Mouse (Mus musculus): ENCODE results near the gene Dysf. TPM values are rescaled to one million over a fixed set of nuclear protein-coding genes. Genes with fewer than 3 reads are reported as not detected.

Dysf gene
- total and polyA plus RNA-seq, 2 experiments from 2014 or later: 1.4 to 1.7 TPM

DNA sequence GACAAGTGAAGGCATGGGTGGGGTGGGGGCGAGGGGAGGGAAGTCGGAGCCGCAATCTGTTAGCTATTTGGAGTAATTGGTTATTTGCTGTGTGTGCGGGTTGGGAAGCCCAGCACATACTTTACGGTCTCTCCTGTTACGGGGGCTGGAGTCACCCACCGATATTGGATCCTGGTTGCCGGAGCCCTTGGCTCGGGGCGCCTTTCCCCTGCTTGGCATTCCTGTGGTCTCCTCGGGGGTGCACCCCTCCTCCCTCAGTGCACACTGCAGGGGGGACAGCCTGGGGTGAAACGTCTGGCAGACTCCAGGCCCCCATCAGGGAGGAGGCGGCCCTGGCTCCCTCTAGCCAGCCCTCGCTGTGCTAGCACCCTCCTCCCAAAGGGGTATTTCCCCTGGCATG is 159.2 kb downstream of the Dysf start:
- ATAC-seq (ENCODE audit: low FRiP score) (no peak), DNase-seq (ENCODE audit: low spot score) (no peak)
- Histone ChIP-seq H3K27me3 (ENCODE audit: insufficient read depth, low read length) (no peaks in the 10 kb centered on the region), H3K36me3 (ENCODE audit: insufficient read depth, low read length) (no peaks in the 10 kb centered on the region), H3K9me3 (ENCODE audit: low read length) (no peaks in the 10 kb centered on the region), H3K9ac (replicated peaks; ENCODE audit: low read length, poor library complexity, severe bottlenecking) (no peak overlapping the region), H3K27ac (ENCODE audit: low read depth, low read length) (no peak overlapping the region), H3K4me3 (ENCODE audit: low read depth, low read length) (no peak overlapping the region), H3K4me2 (ENCODE audit: low read depth, low read length, poor library complexity, severe bottlenecking) (no peak overlapping the region), H3K4me1 (ENCODE audit: insufficient read depth, low read length) (no peaks in the 10 kb centered on the region)
- 81% methylated on average over 14 of the region's 14 CpGs for WGBS
- TF ChIP-seq CTCF (IDR thresholded peaks at IDR 0.05): no peak

DNA sequence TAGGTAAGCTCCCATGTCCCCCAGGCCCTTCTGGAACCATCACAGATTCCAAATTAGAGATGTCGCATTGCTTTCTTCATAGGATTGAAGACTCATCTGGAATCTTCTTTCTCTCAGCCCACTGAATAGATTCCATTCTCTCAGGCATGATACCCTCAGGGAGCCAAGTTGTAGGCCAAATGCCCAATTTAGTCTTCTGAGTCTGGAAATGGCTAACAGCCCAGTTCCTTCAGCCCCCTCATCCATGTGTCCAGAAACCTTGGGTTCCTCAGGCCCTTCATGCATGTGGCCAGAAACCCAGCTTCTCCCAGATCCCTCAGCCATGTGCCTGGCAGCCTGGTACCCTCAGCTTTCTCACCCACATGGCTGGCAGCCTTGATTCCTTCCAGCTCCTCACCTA is 160.2 kb downstream of the Dysf start:
- DNase-seq (ENCODE audit: low spot score) (no peak), ATAC-seq (ENCODE audit: low FRiP score) (no peak)
- H3K9me3 ChIP-seq (ENCODE audit: low read length): no peaks in the 10 kb centered on the region
- H3K9ac ChIP-seq (replicated peaks; ENCODE audit: low read length, poor library complexity, severe bottlenecking): no peak overlapping the region
- H3K27ac ChIP-seq (ENCODE audit: low read depth, low read length): no peak overlapping the region
- no peak for TF ChIP-seq CTCF (IDR thresholded peaks at IDR 0.05)
- H3K27me3 ChIP-seq (ENCODE audit: insufficient read depth, low read length): no peaks in the 10 kb centered on the region
- H3K4me1 ChIP-seq (ENCODE audit: insufficient read depth, low read length): no peaks in the 10 kb centered on the region
- H3K4me3 ChIP-seq (ENCODE audit: low read depth, low read length): no peak overlapping the region
- no peaks in the 10 kb centered on the region for H3K36me3 ChIP-seq (ENCODE audit: insufficient read depth, low read length)
- WGBS: 90% methylated on average over 1 of the region's 1 CpGs
- no peak overlapping the region for H3K4me2 ChIP-seq (ENCODE audit: low read depth, low read length, poor library complexity, severe bottlenecking)

DNA sequence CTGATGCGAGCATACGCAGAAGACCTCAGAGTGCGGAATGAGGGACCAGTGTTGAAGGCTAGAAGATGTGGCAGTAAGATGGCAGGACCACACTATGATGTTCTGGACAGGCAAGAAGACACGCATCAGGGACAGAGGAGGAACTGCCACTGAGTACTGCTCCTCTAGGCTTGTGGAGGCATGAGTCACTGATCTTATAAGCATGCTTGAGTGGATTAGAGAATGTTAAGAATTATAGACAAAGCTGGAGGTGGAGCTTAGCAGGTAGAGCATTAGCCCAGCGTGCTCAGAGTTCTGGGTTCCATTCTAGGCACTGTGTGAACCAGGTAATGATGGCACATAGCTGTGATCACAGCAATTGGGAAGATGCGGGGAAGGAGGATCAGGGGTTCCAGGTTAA is 165.2 kb downstream of the Dysf start:
- H3K9ac ChIP-seq (replicated peaks; ENCODE audit: low read length, poor library complexity, severe bottlenecking): no peak overlapping the region
- no peak overlapping the region for H3K27ac ChIP-seq (ENCODE audit: low read depth, low read length)
- H3K4me3 ChIP-seq (ENCODE audit: low read depth, low read length): no peak overlapping the region
- H3K27me3 ChIP-seq (ENCODE audit: insufficient read depth, low read length): no peaks in the 10 kb centered on the region
- no peaks in the 10 kb centered on the region for H3K36me3 ChIP-seq (ENCODE audit: insufficient read depth, low read length)
- no peaks in the 10 kb centered on the region for H3K9me3 ChIP-seq (ENCODE audit: low read length)
- WGBS: 93% methylated on average over 6 of the region's 6 CpGs
- ATAC-seq (ENCODE audit: low FRiP score) (no peak), DNase-seq (ENCODE audit: low spot score) (no peak)
- no peak overlapping the region for H3K4me2 ChIP-seq (ENCODE audit: low read depth, low read length, poor library complexity, severe bottlenecking)
- no peaks in the 10 kb centered on the region for H3K4me1 ChIP-seq (ENCODE audit: insufficient read depth, low read length)
- TF ChIP-seq CTCF (IDR thresholded peaks at IDR 0.05): no peak

DNA sequence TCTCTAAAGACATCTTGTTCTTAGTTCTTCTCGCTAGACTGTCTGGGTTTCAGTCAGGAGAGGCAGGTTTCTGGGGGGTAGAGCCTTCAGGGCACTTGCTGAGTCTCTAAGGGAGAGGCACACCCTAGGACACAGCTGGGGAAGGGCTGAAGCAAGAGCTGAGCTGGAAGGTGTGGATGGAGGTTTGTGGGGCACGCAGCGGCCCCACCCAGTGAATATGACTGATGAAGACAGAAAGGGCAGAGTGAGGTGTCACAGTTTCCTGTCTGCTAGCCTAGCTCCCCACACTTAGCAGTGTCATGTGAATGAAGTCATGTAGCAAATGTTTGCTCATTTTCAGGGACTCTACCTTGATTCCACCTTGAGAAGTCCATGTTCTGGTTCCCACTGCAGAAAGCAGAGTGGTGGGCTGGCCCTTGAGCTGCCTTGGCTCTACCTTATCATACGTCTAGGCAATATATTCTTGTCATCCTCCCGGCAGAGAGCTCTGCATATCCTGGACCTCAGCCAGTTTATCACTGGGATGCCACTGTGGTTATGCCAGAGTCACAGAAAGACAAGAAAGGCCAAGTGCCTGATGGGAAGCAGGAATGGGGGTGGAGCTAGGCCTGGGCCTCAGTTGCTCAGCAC is 170.5 kb downstream of the Dysf start:
- ATAC-seq (ENCODE audit: low FRiP score): no peak
- Histone ChIP-seq H3K27ac (ENCODE audit: low read depth, low read length) (no peak overlapping the region), H3K9me3 (ENCODE audit: low read length) (no peaks in the 10 kb centered on the region), H3K9ac (replicated peaks; ENCODE audit: low read length, poor library complexity, severe bottlenecking) (no peak overlapping the region), H3K4me3 (ENCODE audit: low read depth, low read length) (no peak overlapping the region), H3K36me3 (ENCODE audit: insufficient read depth, low read length) (no peaks in the 10 kb centered on the region), H3K4me1 (ENCODE audit: insufficient read depth, low read length) (no peaks in the 10 kb centered on the region), H3K27me3 (ENCODE audit: insufficient read depth, low read length) (no peaks in the 10 kb centered on the region), H3K4me2 (ENCODE audit: low read depth, low read length, poor library complexity, severe bottlenecking) (no peak overlapping the region)
- TF ChIP-seq CTCF (IDR thresholded peaks at IDR 0.05): no peak
- 90% methylated on average over 5 of the region's 5 CpGs for WGBS
- DNase-seq (ENCODE audit: low spot score): no peak

DNA sequence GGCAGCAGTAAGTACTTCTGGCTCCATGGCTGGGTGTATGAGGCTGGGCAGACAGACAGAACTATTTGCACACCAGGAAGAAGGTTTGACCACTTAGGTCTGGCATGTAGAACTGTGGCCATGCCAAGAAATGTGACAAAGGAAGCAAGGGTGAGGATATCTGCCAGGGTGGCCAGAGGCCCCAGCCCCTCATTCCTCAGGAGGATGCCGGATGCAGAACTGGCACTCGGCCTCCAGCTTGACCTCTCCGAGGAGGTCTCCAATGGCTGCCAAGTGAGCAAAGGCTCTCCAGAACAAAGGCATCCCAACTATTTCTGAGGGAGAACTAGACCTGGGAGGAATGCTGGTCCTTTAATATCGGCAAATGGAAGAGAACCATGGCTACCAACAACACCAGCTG is 173.1 kb downstream of the Dysf start:
- WGBS: 53% methylated on average over 4 of the region's 4 CpGs
- no peak overlapping the region for H3K27ac ChIP-seq (ENCODE audit: low read depth, low read length)
- 0 out of 2 replicates have a peak, but pooled peaks cover 3% of the 10 kb centered on the region for H3K4me1 ChIP-seq (ENCODE audit: insufficient read depth, low read length)
- H3K9me3 ChIP-seq (ENCODE audit: low read length): no peaks in the 10 kb centered on the region
- ATAC-seq (ENCODE audit: low FRiP score) (no peak), DNase-seq (ENCODE audit: low spot score) (no peak)
- H3K9ac ChIP-seq (replicated peaks; ENCODE audit: low read length, poor library complexity, severe bottlenecking): no peak overlapping the region
- no peaks in the 10 kb centered on the region for H3K27me3 ChIP-seq (ENCODE audit: insufficient read depth, low read length)
- no peak overlapping the region for H3K4me3 ChIP-seq (ENCODE audit: low read depth, low read length)
- H3K36me3 ChIP-seq (ENCODE audit: insufficient read depth, low read length): no peaks in the 10 kb centered on the region
- no peak overlapping the region for H3K4me2 ChIP-seq (ENCODE audit: low read depth, low read length, poor library complexity, severe bottlenecking)
- no peak for TF ChIP-seq CTCF (IDR thresholded peaks at IDR 0.05)

DNA sequence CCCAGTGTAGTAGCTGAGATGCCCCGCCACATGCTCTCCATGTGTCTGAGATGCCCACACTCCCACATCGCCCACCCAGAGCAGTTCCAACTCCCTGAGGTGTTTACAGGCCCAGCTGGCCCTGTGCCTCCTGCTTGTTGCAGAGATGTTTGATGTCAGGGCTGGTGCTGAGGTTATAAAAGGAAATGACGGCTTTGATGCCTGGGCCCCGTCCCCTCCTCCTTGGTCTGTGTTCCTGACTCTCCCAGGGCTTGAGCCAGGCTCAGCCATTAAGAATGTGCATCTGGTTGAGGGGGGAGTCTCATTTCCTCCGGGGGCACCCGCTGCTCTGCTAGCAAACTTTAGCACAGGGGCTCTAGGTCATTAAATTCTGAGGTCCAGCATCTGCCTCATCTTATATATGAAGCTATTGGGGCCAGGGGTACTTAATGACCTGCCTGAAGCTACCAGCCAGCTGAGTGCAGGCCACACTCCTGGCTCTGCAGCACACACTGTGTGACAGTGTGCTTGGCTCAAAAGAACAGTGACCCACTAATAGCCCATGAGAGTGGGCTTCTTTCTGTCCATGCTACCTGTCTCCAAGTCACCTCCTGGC is 183.4 kb downstream of the Dysf start:
- Histone ChIP-seq H3K36me3 (ENCODE audit: insufficient read depth, low read length) (no peaks in the 10 kb centered on the region), H3K9ac (replicated peaks; ENCODE audit: low read length, poor library complexity, severe bottlenecking) (no peak overlapping the region), H3K4me2 (ENCODE audit: low read depth, low read length, poor library complexity, severe bottlenecking) (no peak overlapping the region), H3K27ac (ENCODE audit: low read depth, low read length) (no peak overlapping the region), H3K4me3 (ENCODE audit: low read depth, low read length) (no peak overlapping the region), H3K27me3 (ENCODE audit: insufficient read depth, low read length) (no peaks in the 10 kb centered on the region), H3K9me3 (ENCODE audit: low read length) (no peaks in the 10 kb centered on the region), H3K4me1 (ENCODE audit: insufficient read depth, low read length) (no peaks in the 10 kb centered on the region)
- ATAC-seq (ENCODE audit: low FRiP score) (no peak), DNase-seq (ENCODE audit: low spot score) (no peak)
- TF ChIP-seq CTCF (IDR thresholded peaks at IDR 0.05): no peak
- 62% methylated on average over 6 of the region's 6 CpGs for WGBS
